Mouse (Mus musculus) heart, postnatal 0 days (tissue): ENCODE results near the gene Ndufb7.

Experiments used
- CTCF ChIP-seq: IDR thresholded peaks from 2 replicates; pipeline ENCODE4 v1.5.1; 2016; ENCODE audit warnings: antibody characterized with exemption, control low read depth, low read depth
- EP300 ChIP-seq: IDR thresholded peaks from 2 replicates; pipeline ENCODE4 v1.6.1; 2016; ENCODE audit warnings: antibody characterized with exemption, low read depth

GRCm38 (mm10) chr8:83616625-83617024 lies 50.2 kb downstream of the Ndufb7 start:
- TF ChIP-seq EP300 = no peak
- no peak for TF ChIP-seq CTCF
